Mouse (Mus musculus): ENCODE measurements around the gene Mrps25.

The Mrps25 gene

GRCm38 (mm10) chr6:92124547-92124946 is 59.3 kb downstream of the Mrps25 start:
- no peak for DNase-seq
